Mouse (Mus musculus): ENCODE results near the gene Rfpl4.

DNA sequence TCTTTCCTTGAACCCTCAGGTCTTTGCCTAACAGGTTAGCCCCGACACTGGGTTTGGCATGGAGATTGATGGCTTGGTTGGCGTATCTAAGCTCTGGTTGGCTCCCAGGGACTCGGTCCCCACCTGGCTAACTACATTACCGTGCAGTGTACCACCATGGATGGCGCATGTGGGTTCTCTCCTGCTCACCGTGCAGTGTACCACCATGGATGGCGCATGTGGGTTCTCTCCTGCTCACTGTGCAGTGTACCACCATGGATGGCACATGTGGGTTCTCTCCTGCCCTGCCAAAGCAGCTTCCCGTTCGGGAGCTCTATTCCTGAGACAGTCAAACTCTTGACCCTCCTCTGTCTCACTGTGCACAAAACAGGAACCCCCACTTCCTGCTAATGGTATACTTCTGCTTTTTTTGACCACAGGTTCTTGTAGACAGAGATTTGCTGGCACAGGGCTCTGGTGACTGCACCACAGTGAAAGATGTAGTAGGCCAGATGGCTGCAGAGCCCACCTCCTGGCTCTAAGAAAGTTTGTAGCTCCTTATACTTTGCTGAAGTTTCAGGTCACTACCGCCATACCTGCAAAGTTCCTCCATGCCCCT, 15.6 kb downstream of the Rfpl4 start:
- no peak for TF ChIP-seq CTCF (IDR thresholded peaks at IDR 0.05; ENCODE audit: low read depth)
- no peak for TF ChIP-seq EP300 (IDR thresholded peaks at IDR 0.05; ENCODE audit: low read depth)

Data from liver, postnatal 0 days (tissue).